Mouse (Mus musculus) kidney, adult 9 months (tissue): ENCODE measurements around the gene Gch1.

Experiments used
- DNase-seq: peaks from one replicate; pipeline ENCODE4 v3.0.0; 2022

The Gch1 gene

GRCm38 (mm10) chr14:47188848-47189634 is at the start of gene Gch1:
Gch1 (minus strand) TSS chr14:47189413.
- peak; percentile 79 for DNase-seq

- DNase-seq = no peak
These were observed 48.1 kb upstream of the Gch1 start for GRCm38 (mm10) chr14:47237286-47237685.

- no peak for DNase-seq
These were observed 47.3 kb upstream of the Gch1 start for GRCm38 (mm10) chr14:47236491-47236890.

GRCm38 (mm10) chr14:47234526-47235250 is 45.5 kb upstream of the Gch1 start:
- DNase-seq = no peak

- no peak for DNase-seq
These were observed 44.8 kb upstream of the Gch1 start for GRCm38 (mm10) chr14:47234032-47234431.

GRCm38 (mm10) chr14:47233602-47234001 is 44.4 kb upstream of the Gch1 start:
- no peak for DNase-seq

GRCm38 (mm10) chr14:47229796-47230376 is 40.7 kb upstream of the Gch1 start:
- DNase-seq = no peak

GRCm38 (mm10) chr14:47225931-47226330 is 36.7 kb upstream of the Gch1 start:
- DNase-seq = no peak

- no peak for DNase-seq
These were observed 35.5 kb upstream of the Gch1 start for GRCm38 (mm10) chr14:47224476-47225325.

GRCm38 (mm10) chr14:47222631-47223450 is 33.6 kb upstream of the Gch1 start:
- DNase-seq = no peak

GRCm38 (mm10) chr14:47221567-47221966 is 32.4 kb upstream of the Gch1 start:
- DNase-seq = no peak

GRCm38 (mm10) chr14:47220231-47221025 is 31.2 kb upstream of the Gch1 start:
- DNase-seq = no peak

GRCm38 (mm10) chr14:47218766-47219606 is 29.8 kb upstream of the Gch1 start:
- no peak for DNase-seq

- DNase-seq = no peak
These were observed 27.3 kb upstream of the Gch1 start for GRCm38 (mm10) chr14:47216541-47216940.

- no peak for DNase-seq
These were observed 25.2 kb upstream of the Gch1 start for GRCm38 (mm10) chr14:47214367-47214766.

- no peak for DNase-seq
These were observed 24.1 kb upstream of the Gch1 start for GRCm38 (mm10) chr14:47213305-47213704.

GRCm38 (mm10) chr14:47209669-47210164 is 20.5 kb upstream of the Gch1 start:
- DNase-seq = no peak

- DNase-seq = no peak
These were observed 19.6 kb upstream of the Gch1 start for GRCm38 (mm10) chr14:47208564-47209493.

GRCm38 (mm10) chr14:47206601-47207000 is 17.4 kb upstream of the Gch1 start:
- DNase-seq = no peak
